ENCODE assay signal across 8 mouse cellular contexts in genomic region chr9:29220493-29220892, GRCm38 (mm10).
A peak's percentile ranks its signal among the peaks of the same experiment; 100 is the strongest.
DNase-seq lines count a peak whose midpoint lies in the region; ATAC-seq lines count a peak whose summit lies in the region.
"Had no signal": no experiment of that assay in that cellular context is flagged by ENCODE, and none has a peak within 500 bp of the region (broad histone marks: within the 10 kb centered on the region; RNA-seq: fewer than 3 reads in every experiment).

No protein-coding gene starts in this region.

- no peak overlapping the region for H3K4me2 ChIP-seq in kidney, embryonic 16.5 days (replicated peaks; ENCODE audit: low read depth, low read length)
- H3K4me2 ChIP-seq in forebrain, embryonic 16.5 days (ENCODE audit: low read length), result no peak overlapping the region
- H3K4me2 ChIP-seq in midbrain, embryonic 16.5 days (ENCODE audit: low read length), result no peak overlapping the region

- no peak overlapping the region for H3K9ac ChIP-seq in kidney, embryonic 16.5 days (replicated peaks; ENCODE audit: low read length)
- H3K9ac ChIP-seq in forebrain, embryonic 16.5 days (replicated peaks; ENCODE audit: low read depth, low read length), result no peak overlapping the region
- no peak overlapping the region for H3K9ac ChIP-seq in midbrain, embryonic 16.5 days (ENCODE audit: low read depth, low read length)

- no peak overlapping the region for H3K27ac ChIP-seq in kidney, embryonic 16.5 days (ENCODE audit: low read length)
- no peak overlapping the region for H3K27ac ChIP-seq in forebrain, embryonic 16.5 days (ENCODE audit: low read length)
- H3K27ac ChIP-seq in midbrain, embryonic 16.5 days (ENCODE audit: low read length), result no peak overlapping the region

- no peaks in the 10 kb centered on the region for H3K4me1 ChIP-seq in kidney, embryonic 16.5 days (ENCODE audit: insufficient read depth, low read length)
- peaks cover 22% of the 10 kb centered on the region for H3K4me1 ChIP-seq in forebrain, embryonic 16.5 days (replicated peaks; ENCODE audit: control insufficient read depth, insufficient read depth, low read length)
- H3K4me1 ChIP-seq in midbrain, embryonic 16.5 days (ENCODE audit: control insufficient read depth, insufficient read depth, low read length), result peaks cover 14% of the 10 kb centered on the region

- H3K4me3 ChIP-seq in kidney, embryonic 16.5 days (ENCODE audit: low read length), result no peak overlapping the region
- no peak overlapping the region for H3K4me3 ChIP-seq in forebrain, embryonic 16.5 days (replicated peaks; ENCODE audit: low read length)
- H3K4me3 ChIP-seq in midbrain, embryonic 16.5 days (ENCODE audit: low read depth, low read length), result no peak overlapping the region

- WGBS in kidney, embryonic 16.5 days, result 37% methylated on average over 11 of the region's 11 CpGs
- WGBS in forebrain, embryonic 16.5 days, result 17% methylated on average over 11 of the region's 11 CpGs
- 39% methylated on average over 11 of the region's 11 CpGs for WGBS in midbrain, embryonic 16.5 days

- no peaks in the 10 kb centered on the region for H3K27me3 ChIP-seq in kidney, embryonic 16.5 days (ENCODE audit: insufficient read depth, low read length)
- H3K27me3 ChIP-seq in forebrain, embryonic 16.5 days (replicated peaks; ENCODE audit: control insufficient read depth, insufficient read depth, low read length), result no peaks in the 10 kb centered on the region
- H3K27me3 ChIP-seq in midbrain, embryonic 16.5 days (ENCODE audit: control insufficient read depth, insufficient read depth, low read depth, low read length), result no peaks in the 10 kb centered on the region

- DNase-seq in kidney, adult 18-20 months, result peak; percentile 8
- DNase-seq in cerebellum, adult 8-10 months, result peak; percentile 97
- no peak for DNase-seq in spleen, postnatal 36 days (ENCODE audit: low spot score in 2 of 2)
- DNase-seq: lung, postnatal 4 days had no signal

- no peaks in the 10 kb centered on the region for H3K9me3 ChIP-seq in kidney, embryonic 16.5 days (ENCODE audit: low read length)
- no peaks in the 10 kb centered on the region for H3K9me3 ChIP-seq in forebrain, embryonic 16.5 days (ENCODE audit: control insufficient read depth, low read length)
- no peaks in the 10 kb centered on the region for H3K9me3 ChIP-seq in midbrain, embryonic 16.5 days (replicated peaks; ENCODE audit: control insufficient read depth, low read length, poor library complexity, severe bottlenecking)

- H3K36me3 ChIP-seq in kidney, embryonic 16.5 days (ENCODE audit: insufficient read depth, low read length), result no peaks in the 10 kb centered on the region
- H3K36me3 ChIP-seq in forebrain, embryonic 16.5 days (ENCODE audit: control insufficient read depth, insufficient read depth), result no peaks in the 10 kb centered on the region
- H3K36me3 ChIP-seq in midbrain, embryonic 16.5 days (ENCODE audit: control insufficient read depth, insufficient read depth, low read length), result no peaks in the 10 kb centered on the region

- no peak for ATAC-seq in kidney, embryonic 16.5 days (ENCODE audit: low FRiP score, low TSS enrichment)
- peak; percentile 59 for ATAC-seq in forebrain, embryonic 16.5 days
- ATAC-seq in midbrain, embryonic 16.5 days, result peak; percentile 49; the same call in 1 of the 2 replicates
- ATAC-seq in erythroblast, adult 5-6 weeks (replicated peaks; ENCODE audit: low FRiP score, poor library complexity, severe bottlenecking), result no peak

Comparison
In these comparisons a context has a peak if more than half of its experiments do, and no peak if none do; other contexts are left out.
1. DNase-seq: peak in kidney, adult 18-20 months (single experiment) and cerebellum, adult 8-10 months (single experiment); none in spleen, postnatal 36 days (0 of 2).
2. ATAC-seq: peak in forebrain, embryonic 16.5 days (single experiment) and midbrain, embryonic 16.5 days (single experiment); none in kidney, embryonic 16.5 days (single experiment) and erythroblast, adult 5-6 weeks (single experiment).